Mouse (Mus musculus): ENCODE measurements around the gene Lmbr1.
"Not testable (repeated sequence)": the region's sequence is repeated elsewhere in the genome, so short reads cannot be mapped to it uniquely, and the experiment has no call there.

Lmbr1 gene

DNA sequence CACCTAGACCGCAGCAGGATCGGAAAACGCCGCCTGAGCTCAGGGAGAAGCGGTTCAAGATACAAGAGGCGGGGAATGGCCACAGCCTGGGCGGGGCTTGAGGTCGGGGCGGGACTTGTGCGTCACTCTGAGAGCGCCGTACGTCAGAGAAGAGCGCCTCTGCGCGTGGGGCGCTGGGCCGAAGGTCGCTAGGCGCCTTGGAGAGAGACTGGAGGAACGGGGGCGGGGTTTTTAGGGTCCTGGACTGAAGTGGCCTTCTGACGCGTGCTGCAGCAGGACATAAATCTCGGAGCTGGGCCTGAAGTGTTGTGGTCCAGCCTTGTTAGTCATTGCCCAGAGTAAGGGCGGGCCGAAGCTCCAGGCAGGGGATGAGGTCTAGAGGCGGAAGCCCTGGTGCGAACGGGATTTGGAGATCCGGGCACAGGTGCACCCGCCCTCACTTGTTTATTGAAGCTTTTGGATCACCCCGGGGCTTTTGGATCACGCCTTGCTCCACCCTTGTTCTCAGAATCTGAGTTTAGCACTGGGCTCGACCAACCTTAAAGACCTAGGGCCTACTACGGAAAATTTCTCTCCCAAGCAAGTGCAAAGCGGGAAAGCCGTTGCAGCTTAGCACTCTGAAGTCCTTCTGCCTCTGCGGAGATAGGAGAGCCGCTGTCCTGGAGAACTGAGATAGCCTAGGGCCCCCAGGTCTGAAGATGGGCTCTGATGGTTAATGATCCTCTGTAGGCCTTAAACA, at the start of gene Lmbr1:
Lmbr1 (minus strand) TSS at position 93 of the 739 bp plus-strand sequence.
- DNase-seq (ENCODE audit: low spot score in 2 of 2), result peak; percentile 83 to 93

DNA sequence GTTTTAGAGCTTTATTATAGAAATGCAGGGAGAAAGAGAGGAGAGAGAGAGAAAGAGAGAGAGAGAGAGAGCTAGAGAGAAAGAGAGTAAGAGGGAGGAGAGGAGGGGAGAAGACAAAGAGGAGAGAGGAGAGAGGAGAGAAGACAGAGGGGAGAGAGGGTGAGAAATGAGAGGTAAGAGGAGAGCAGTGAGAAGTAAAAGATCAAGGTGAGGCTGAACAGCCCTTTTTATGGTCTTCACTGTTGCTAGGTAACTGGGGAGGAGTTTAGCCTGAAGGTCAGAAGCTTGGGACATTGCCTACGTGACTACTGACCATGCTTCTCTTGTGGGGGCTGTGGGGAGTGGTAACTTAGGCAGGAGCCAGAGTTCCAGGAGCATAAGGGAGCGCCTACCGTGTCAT, 45.1 kb upstream of the Lmbr1 start:
- not testable (repeated sequence) for DNase-seq (ENCODE audit: low spot score in 2 of 2)

DNA sequence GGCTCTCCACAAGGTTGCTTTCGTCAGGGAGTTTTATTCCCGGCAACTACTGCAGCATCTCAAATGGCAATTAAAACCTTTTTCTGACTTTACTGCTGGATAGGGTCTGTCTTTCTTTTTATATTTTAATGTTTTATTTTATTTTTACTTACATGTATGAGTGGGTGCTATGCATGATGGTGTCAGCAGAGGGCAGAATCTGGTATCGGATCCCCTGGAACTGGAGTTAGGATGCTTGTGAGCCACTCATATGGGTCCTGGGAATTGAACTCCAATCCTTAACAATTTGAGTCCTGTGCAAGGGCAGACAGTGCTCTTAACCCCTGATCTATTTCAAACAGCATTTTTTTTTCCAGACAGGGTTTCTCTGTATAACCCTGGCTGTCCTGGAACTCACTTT, 34.9 kb upstream of the Lmbr1 start:
- no peak for DNase-seq (ENCODE audit: low spot score in 2 of 2)

DNA sequence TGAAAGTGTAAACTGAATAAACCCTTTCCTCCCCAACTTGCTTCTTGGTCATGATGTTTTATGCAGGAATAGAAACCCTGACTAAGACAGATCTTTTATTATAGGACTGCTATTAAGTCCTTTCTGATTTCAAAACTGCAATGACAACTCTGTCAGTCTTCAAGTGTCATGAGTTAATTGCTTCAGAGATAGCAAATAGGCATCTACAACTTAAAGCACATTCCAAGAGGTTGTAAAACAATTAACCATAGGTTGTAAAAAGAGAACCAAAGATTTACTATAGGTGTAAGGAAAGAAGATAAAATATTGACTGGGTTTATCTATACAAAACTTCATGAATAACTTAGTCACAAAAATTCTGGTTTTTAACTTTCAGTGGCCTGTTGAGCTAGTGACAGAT, 32.7 kb upstream of the Lmbr1 start:
- DNase-seq (ENCODE audit: low spot score in 2 of 2), result no peak

DNA sequence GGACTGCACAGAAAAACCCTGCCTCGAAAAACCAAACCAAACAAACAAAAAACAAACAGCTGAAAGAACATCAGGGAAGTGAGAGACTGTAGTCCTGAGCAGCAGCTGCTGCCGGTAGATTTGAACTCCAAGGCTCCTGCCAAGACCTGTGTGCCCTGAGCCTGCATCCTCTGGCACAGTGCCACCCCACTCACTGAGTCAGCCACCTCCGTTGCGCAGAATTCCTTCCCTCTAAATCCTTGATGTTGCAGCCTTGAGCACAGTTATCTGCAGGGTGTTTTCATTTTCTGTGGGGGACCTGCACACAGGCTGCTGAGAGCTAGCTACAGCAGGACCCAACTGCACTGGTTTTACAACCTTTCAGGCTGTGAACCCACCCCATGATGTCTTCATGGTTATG, 20.2 kb upstream of the Lmbr1 start:
- DNase-seq (ENCODE audit: low spot score in 2 of 2), result no peak

DNA sequence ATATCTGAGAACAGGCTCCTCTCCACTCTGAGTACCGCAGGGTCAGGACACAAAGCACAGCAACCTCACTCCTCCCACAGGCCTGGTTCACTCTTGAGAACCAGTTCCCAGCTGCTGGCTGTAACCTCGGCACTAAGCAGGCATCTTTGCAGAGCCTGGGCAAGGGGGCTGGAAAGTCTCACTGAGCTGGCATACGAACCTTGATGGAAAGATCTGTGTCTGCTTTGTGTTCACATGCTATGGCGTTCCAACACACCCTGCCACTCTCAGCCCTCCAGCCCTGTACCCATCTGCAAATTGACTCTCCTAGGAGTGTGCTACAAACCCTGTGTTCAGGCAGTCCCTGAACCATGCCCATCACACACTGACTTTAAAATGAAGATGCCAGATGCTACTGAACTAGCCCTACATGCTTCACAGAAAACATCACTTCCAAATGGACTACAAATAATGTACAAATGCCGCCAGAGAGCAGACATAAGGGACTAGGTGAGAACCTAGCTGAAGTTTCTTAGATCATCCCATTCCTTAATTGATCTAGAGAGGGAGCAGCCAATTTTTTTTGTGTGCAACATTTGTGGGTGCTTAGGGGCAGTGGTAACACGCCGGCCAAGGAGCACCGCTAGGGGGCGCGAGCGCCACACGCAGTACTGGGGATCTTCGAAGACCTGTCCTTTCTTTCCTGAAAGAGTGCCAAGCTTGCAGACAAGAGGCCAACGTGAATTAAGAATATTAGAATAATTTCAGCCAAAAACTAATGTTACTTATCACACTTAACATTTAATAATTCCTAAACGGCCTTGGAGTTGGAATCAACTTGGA, 11.0 kb upstream of the Lmbr1 start:
- DNase-seq (ENCODE audit: low spot score in 2 of 2), result peak; percentile 47 to 72

DNA sequence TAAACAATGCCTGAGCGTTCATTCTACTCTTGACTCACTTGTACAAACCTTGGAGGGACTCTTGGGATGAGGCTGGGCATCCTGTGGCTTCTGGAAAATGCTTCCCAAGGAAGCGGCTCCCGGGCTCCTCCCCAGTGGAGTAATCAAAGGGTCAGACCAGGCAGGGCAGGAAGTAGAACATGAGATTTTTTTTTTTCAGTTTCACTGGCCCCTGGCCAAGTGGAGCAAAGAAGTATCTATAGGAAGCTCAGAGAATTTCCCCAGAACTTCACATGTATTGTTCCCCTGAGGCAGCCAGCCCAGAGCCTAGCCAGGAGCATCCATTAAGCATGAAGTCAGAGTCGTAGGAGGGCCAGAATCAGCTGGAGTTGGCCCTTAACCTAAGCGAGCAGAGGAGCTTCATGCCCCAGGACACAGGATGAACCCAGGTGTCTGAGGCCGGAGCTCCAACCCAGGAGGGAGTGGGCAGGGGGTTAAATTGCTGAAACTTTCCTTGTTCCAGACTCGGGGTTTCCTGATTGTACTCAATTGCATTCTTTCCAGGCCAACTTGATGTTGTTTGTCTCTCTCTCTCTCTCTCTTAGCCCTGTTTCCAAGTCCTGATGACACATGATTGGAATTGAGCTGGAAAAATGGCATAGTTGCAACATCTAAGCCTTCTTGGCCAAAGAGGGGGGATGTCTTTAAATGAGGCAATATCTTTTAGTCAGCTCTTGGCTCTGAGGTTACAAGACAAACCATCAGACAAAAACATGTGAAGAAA, 10.2 kb upstream of the Lmbr1 start:
- no peak for DNase-seq (ENCODE audit: low spot score in 2 of 2)

DNA sequence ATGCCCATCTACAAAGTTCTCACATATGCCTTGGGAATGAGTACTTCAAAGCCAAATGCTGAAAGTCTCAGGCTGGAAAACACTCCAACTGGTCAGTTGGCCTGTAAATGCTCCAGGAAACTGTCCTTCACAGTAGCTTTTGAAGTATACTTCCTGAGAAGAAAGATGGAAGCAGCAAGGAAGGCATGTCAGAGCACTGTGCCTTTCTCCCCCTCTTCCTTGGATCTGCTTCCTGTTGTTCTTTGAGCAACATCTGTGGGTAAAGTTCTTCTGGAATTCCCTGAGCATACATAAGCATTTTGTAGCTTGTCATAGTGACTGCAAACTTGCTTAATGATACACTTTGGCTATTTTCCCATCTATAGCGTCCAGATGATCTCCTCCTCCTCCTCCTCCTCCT, 9.4 kb upstream of the Lmbr1 start:
- no peak for DNase-seq (ENCODE audit: low spot score in 2 of 2)

DNA sequence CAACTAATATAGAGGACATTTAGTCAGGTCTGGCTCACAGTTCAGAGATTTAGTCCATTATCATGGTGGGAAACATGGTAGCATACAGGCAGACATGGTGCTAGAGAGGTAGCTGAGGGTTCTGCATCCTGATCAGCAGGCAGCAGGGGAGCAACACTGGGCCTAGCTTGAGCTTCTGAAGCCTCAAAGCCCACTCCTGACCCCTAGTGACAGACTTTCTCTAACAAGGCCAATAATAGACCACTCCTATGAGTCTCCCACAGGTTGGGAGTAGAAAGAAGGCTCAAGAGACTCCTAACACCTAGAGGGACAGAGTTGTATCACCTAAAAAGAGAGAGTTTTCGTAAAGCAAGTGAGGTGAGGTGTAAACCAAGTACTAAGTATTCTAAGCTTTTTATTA, 4.6 kb upstream of the Lmbr1 start:
- no peak for DNase-seq (ENCODE audit: low spot score in 2 of 2)

DNA sequence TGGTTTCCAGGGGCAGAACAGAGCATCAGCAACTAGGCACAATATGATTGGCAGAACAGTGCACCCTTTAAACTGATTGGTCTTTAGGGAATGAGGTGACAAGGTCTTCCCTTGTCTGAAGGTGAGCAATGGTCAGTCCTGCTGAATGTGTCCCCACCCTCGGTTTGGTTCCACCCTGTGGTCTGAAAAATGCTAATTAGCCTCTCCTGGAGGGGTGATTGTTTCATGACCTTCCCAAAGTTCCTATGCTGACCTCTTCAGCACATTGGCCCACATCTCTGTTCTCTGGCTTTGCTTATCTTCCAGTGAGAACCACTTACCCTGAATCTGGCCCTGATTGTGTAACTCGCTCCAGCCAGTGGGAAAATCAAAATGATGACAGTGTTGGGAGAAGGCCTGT, 1.9 kb upstream of the Lmbr1 start:
- DNase-seq (ENCODE audit: low spot score in 2 of 2), result no peak

DNA sequence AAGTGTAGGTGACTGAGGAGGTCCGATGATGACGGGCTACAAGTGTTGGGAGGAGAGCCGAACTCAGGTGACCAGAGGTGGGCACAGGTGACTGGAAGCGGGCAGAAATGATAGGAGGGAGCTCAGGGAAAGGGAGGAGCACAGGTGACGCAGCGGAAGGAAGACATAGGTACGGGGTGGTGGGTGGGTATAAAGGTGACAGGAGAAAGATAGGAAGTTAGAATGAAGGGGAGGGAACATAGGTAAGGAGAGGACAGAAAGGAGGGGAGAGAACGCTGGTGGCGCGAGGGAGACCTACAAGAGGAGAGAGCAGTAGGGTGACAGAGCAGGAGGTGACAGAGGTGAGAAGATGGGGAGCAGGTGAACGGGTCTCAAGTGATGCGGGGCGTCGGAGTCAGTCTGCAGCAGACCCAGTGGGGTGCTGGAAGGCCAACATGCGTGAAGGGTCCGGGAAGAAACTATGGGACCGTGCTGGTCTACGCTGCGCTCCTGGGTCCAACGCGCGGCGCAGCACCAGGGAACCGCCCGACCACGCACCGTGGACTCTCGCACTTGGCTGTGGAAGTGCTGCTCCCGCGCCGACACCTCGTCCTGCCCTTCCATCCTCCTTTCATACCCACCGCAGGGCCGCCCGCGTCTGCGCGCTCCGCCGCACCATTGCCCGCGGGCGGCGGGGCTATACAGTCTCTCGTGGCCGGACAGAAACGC, 446 bp downstream of the Lmbr1 start:
- no peak for DNase-seq (ENCODE audit: low spot score in 2 of 2)

DNA sequence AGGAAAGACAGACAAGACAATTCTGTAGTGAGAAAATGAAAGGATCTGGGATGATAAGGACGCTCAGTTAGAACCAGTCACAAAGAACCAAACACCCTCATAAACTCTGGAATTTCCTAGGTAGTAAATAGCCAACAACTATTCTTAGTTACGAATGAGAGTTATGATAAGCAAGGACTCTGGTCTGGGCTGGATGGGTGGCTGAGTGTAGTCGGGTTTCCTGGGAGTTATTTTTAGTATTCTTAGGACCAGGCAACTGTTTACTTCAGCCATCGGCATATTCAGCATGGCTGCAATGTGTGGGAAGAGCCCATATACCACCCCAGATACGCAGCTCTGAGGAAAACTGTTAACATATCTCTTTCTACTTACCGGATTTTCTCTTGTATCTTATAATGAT, 14.7 kb downstream of the Lmbr1 start:
- DNase-seq (ENCODE audit: low spot score in 2 of 2), result no peak

DNA sequence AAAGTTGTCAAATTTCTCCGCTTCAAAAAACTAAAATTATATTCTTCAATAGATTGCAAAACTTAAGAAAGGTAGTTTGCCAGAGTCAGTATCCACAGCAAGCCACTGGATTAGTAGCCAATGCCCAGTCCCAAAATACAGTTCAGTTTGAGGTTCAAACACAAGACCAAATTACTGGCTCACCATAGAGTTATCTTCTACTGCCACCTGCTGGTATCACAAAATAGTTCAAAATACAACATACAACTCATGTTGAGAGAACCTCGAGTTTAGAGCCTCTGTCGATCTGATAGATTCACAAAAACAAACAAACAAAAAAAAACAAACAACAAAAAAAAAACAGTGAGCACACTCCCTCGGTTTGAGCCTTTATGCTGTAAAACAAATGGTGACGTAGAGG, 42.4 kb downstream of the Lmbr1 start:
- no peak for DNase-seq (ENCODE audit: low spot score in 2 of 2)

DNA sequence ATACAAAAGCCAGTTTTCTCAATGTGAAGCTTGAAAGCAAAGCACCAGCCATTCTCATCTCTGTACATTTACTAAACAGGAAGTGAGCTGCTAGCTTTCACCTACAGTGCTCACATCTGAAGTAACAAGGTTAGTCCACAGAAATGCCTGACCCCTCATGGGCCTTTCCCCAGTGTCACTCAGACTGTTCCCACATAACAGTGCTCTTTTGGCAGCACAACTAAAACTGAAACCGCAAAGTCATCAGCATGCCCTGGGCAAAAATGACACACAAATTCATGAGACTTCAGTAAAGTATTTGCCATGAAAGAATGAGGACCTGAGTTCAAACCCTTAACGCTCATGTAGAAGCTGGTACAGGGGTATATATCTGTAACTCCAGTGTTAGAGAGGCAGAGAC, 55.7 kb downstream of the Lmbr1 start:
- no peak for DNase-seq (ENCODE audit: low spot score in 2 of 2)

DNA sequence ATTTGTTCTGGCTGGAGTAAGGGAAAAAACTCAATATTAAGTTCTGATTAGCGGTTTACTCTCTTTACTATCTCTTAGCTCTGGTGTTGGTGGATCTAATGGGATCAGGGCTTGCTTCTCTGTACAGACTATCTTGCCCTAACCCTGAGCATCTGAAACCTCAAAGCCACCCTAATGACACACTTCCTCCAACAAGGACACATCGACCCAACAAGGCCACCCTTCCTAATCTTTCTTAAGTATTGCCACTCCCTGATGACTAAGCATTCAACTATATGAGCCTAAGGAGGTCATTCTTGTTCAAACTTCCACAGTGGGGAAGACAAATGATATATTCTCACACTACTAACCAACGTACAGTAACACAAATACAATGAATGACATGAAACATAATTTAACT, 69.0 kb downstream of the Lmbr1 start:
- DNase-seq (ENCODE audit: low spot score in 2 of 2), result no peak

DNA sequence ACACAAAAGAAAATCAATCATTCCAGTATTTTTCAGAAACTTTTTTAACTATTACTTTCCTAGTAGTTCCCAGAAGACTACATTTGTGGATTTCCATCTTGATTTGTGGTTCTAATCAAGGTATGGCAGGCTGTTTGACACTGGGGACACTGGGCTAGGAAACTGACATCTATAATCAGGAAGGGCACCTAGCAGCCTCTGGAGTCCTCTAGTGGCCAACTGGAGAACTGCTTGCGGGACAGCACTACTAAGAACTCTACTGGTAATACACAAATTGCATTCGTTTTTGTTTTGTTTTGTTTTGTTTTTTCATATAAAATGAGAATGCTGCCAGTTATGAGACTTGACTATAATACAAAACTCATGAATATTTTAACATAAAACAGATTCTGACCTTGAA, 85.0 kb downstream of the Lmbr1 start:
- DNase-seq (ENCODE audit: low spot score in 2 of 2), result peak; percentile 16 to 40

DNA sequence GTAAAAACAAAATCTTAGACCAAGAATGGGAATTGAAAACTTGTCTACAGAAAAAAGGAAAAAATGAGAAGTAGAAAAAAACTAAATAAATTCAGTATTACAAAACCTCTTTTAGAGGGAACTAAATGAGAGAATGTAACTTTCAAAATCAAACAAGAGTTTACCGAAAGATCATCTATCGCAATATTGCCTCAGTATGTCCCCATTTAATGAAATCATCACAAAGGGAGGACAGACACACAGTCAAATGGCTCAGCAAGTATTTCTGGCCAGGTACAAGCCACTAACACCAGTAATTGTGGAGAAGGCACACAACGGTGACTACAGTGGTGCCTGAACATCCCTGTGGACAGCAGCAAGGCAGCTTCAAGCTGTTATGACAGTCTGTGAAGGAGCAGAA, 88.1 kb downstream of the Lmbr1 start:
- no peak for DNase-seq (ENCODE audit: low spot score in 2 of 2)

DNA sequence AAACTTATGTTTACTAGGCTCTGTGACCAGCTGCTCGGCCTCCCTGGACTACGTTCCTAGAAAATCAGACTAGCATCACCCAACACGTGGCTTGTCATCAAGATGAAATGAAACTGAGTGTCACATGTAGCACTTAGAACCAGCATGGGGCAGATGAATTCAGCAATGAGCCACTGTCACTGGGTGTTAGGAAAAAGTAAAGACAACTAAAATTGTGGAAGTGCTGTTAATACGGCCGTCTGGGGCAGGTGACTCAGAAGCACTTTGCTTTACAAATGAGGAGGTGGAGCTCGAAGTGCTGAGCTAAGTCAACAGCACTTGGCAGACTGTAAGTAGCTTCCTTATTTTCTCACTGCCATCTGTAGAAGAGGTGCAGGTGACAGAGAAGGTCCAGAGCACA, 88.5 kb downstream of the Lmbr1 start:
- no peak for DNase-seq (ENCODE audit: low spot score in 2 of 2)

DNA sequence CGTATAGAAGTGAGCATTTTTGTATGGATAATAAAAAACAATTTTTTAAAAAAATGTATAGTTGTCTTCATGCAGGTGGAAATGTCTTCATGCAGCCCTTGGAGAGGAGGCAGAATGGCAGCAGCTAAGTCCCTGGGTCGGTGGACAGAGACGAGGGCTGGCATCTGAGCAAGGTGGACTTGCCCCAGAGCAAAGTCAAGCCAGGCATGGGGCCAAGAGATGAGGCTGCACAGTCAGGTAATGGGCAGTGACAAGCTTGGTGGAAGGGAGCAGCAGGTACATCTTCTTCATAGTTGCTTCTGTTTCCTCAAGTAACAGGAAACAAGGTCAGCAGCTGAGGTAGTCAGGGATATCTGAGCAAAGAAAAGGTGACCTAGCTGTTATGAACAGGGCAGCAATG, 97.1 kb downstream of the Lmbr1 start:
- DNase-seq (ENCODE audit: low spot score in 2 of 2), result no peak

DNA sequence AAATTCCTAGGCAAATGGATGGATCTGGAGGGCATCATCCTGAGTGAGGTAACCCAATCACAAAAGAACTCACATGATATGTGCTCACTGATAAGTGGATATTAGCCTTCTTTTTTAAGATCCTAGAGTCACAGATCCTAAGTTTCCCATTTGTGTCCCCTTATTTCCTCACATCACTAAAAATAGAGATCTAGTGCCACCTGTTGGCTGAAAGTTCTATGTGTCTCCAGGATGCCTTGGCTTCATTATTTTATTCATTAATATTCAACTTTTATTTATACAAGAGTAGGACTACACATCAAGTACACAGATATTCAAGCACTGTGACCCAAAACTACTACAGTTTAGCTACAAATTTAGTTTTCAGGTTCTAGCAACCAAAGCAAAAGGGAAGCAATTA, 103.4 kb downstream of the Lmbr1 start:
- no peak for DNase-seq (ENCODE audit: low spot score in 2 of 2)

DNA sequence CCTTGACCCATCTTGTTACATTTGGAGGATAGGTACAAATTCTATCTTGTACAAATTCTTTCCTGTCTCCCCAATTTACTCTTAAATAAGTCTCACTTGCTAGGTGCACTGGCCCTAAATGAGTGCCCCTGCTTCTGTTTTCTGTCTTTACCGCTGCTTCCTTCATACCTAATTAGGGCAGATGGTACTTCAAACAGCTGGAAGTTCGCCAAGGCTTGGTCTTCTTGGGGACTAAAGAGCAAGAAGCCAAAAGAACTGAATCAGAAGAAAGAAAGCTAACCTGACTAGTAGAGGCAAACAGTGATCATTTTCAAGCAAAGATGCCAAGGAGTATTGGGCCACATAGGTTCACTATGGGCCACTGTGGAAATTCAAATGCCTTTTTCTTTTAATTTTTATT, 104.8 kb downstream of the Lmbr1 start:
- DNase-seq (ENCODE audit: low spot score in 2 of 2), result no peak

DNA sequence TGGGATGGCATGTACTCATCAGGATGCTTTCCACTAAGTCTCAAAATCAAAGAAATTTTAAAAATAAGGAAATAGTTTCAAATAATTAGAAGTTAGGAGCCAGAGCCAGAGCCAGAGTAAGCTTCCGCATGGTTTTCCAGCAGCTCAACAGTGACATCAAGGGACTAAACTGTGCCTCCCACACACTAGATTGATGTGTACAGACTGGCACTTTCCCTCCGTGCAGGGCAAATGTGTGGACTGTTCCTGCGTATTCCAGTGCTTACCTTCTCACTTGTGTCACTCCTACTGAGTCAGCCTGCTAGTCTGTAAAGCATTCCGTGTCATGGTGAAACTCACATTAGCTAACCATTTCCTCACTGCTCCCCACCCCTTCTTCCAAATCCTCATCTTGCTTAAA, 107.3 kb downstream of the Lmbr1 start:
- no peak for DNase-seq (ENCODE audit: low spot score in 2 of 2)
